Mouse (Mus musculus) heart, embryonic 13.5 days (tissue): Measurements from ENCODE around the gene Vmn1r58. TPM values are rescaled to one million over a fixed set of nuclear protein-coding genes. Genes with fewer than 3 reads are reported as not detected.
"Not testable (repeated sequence)": the region's sequence is repeated elsewhere in the genome, so short reads cannot be mapped to it uniquely, and the experiment has no call there.

Experiments
- ATAC-seq: fragments of 200-750 bp; cut with Nextera tagmentation; 2 replicates; pipeline ENCODE4 v1.8.0; 2017; ENCODE audit warnings: moderate TSS enrichment; ENCODE audit not compliant: insufficient number of reproducible peaks, low FRiP score, low TSS enrichment; ENCODE audit errors: extremely low read depth
- H3K27ac ChIP-seq: fragments of 300-500 bp; sonication (generic); replicated peaks from 2 replicates; pipeline ENCODE4 v1.5.1; 2015; ENCODE audit warnings: moderate library complexity, mild to moderate bottlenecking, inconsistent platforms
- H3K27me3 ChIP-seq: fragments of 300-500 bp; sonication (generic); replicated peaks from 2 replicates; pipeline ENCODE4 v1.6.1; 2015; ENCODE audit warnings: mild to moderate bottlenecking, inconsistent platforms
- H3K36me3 ChIP-seq: fragments of 300-500 bp; sonication (generic); 2 replicates; pipeline ENCODE4 v1.6.1; 2015; ENCODE audit warnings: mild to moderate bottlenecking, inconsistent platforms
- H3K4me1 ChIP-seq: fragments of 300-500 bp; sonication (generic); 2 replicates; pipeline ENCODE4 v1.6.1; 2015; ENCODE audit warnings: inconsistent platforms
- H3K4me2 ChIP-seq: fragments of 300-500 bp; sonication (generic); 2 replicates; pipeline ENCODE4 v1.6.1; 2015; ENCODE audit warnings: inconsistent platforms, mild to moderate bottlenecking, moderate library complexity
- H3K4me3 ChIP-seq: fragments of 300-500 bp; sonication (generic); 2 replicates; pipeline ENCODE4 v1.5.1; 2015; ENCODE audit warnings: moderate library complexity, mild to moderate bottlenecking, inconsistent platforms
- H3K9ac ChIP-seq: fragments of 300-500 bp; sonication (generic); 2 replicates; pipeline ENCODE4 v1.6.1; 2015; ENCODE audit warnings: inconsistent platforms, mild to moderate bottlenecking, moderate library complexity
- H3K9me3 ChIP-seq: fragments of 300-500 bp; sonication (generic); 2 replicates; pipeline ENCODE4 v1.6.1; 2016; ENCODE audit warnings: inconsistent platforms
- WGBS: fragments of 180-500 bp; shearing (Covaris S2); methylation state at CpG from one replicate; pipeline ENCODE4 v1.1.7; 2015; ENCODE audit warnings: mixed read lengths; 5-methylcytosine and 5-hydroxymethylcytosine counted together
- polyA plus RNA-seq: library from polyadenylated mRNA; unstranded; fragments of >200 nt; fragmentation: Nextera tagmentation; extraction: Ambion mirVana; gene quantifications from 2 replicates; pipeline ENCODE4 v1.2.1, GENCODE M21; 2015

Vmn1r58 gene
- not detected in 2 replicates for polyA plus RNA-seq

DNA sequence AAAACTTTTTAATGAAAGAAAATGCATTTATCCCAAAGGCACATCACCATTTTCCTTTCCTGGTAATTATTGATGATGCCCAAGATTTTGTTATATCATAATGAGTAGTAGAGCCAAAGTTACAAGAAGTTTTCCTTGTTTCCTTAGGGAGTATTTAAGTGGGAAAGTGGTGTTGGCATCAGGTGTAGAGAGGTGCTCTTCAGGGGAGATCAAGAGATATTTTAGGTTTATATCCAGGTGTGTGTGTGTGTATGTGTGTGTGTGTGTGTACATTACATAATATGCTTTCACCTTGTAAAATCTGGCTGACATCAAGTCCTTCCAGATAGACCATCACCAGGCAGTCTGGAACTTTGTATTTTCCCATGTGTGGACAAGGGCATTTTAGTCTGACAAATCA is at the start of gene Vmn1r58:
Gene Vmn1r58, minus strand, starts transcription at position 101 of the 400 bp plus-strand sequence.
- not testable (repeated sequence) for H3K4me1 ChIP-seq, H3K27ac ChIP-seq, H3K9me3 ChIP-seq, H3K36me3 ChIP-seq, H3K4me3 ChIP-seq, H3K27me3 ChIP-seq, H3K9ac ChIP-seq, H3K4me2 ChIP-seq, ATAC-seq

DNA sequence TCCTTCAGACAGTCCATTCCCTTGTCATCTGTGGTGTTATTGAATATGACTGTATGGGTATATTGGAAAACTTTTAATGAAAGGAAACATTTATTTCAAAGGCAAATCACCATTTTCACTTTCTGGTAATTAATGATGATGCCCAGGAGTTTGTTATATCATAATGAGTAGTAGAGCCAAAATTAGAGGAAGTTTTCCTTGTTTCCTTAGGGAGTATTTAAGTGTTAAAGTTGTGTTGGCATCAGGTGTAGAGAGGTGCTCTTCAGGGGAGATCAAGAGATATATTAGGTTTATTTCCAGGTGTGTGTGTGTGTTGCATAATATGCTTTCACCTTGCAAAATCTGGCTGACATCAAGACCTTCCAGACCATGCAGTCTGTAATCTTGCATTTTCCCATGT is 43.5 kb upstream of the Vmn1r58 start, which contains the start of gene Vmn1r59:
Gene Vmn1r59, minus strand, starts transcription at position 101 of the 400 bp plus-strand sequence.
- H3K4me1 ChIP-seq, result no peaks in the 10 kb centered on the region
- H3K36me3 ChIP-seq, result no peaks in the 10 kb centered on the region
- H3K27me3 ChIP-seq, result no peaks in the 10 kb centered on the region
- H3K9me3 ChIP-seq, result peaks cover 30% of the 10 kb centered on the region
- H3K9ac ChIP-seq, result no peak within 1 kb of the TSS
- H3K4me2 ChIP-seq, result no peak within 1 kb of the TSS
- H3K27ac ChIP-seq, result no peak within 1 kb of the TSS
- H3K4me3 ChIP-seq, result no peak within 1 kb of the TSS
- no peak for ATAC-seq

DNA sequence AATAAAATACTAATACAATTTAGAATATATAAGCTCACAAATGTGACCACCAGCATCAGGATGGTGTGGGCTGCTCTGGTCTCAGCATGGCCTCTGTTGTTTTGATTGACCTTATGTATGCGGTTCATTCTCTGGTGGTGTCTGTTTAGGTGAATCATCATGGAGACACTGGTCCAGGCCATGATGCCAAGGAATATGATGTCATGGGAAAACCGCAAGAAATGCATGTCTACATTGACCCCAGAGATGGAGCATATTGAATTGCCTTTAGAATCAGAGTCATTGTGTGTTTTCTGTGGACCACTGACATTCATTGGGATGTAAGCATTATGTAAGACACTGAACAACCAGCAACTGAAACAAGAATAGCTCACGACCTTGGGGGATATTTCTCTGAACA is 40.8 kb upstream of the Vmn1r58 start:
- not testable (repeated sequence) for H3K4me3 ChIP-seq, H3K9ac ChIP-seq, H3K27me3 ChIP-seq, H3K27ac ChIP-seq, H3K4me2 ChIP-seq, H3K4me1 ChIP-seq, ATAC-seq, H3K36me3 ChIP-seq
- peaks cover 31% of the 10 kb centered on the region for H3K9me3 ChIP-seq
- 55% methylated on average over 3 of the region's 3 CpGs for WGBS

DNA sequence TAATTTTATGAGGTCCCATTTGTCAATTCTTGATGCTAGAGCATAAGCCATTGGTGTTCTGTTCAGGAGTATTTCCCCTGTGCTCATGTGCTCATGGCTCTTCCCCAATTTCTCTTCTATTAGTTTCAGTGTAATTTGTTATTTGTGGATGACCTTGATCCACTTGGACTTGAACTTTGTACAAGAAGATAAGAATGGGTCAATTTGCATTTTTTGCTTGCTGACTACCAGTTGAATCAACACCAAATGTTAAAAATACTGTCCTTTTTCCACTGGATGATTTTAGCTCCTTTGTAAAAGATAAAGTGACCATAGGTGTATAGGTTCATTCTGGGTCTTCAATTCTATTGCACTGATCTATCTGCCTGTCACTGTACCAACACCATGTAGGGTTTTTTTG is 35.4 kb upstream of the Vmn1r58 start:
- Histone ChIP-seq H3K27me3 (no peaks in the 10 kb centered on the region), H3K36me3 (no peaks in the 10 kb centered on the region), H3K9me3 (peaks cover 23% of the 10 kb centered on the region; the same call in 1 of the 2 replicates), H3K4me2 (no peak overlapping the region), H3K4me1 (no peaks in the 10 kb centered on the region), H3K27ac (no peak overlapping the region), H3K4me3 (no peak overlapping the region), H3K9ac (no peak overlapping the region)
- no peak for ATAC-seq

DNA sequence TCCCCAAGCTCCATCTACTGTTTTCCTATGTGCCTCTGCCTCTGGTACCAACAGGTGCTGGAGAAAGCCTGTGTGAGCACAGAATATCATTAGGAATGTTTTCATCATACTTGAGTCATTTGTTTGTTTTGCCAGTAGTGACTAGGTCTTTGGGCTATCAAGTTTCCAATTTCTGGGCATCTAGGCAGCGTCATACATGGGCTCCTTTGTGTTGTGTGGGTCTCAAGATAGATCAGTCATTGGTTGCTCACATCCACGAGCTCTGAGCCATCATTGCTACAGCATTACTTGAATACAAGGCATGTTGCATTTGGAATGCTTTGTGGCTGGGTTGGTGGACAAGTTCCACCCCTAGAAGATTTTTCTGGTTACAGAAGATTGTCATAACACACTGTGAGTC is 7.0 kb downstream of the Vmn1r58 start:
- Histone ChIP-seq H3K4me1 (no peaks in the 10 kb centered on the region), H3K9me3 (peaks cover 32% of the 10 kb centered on the region), H3K27me3 (no peaks in the 10 kb centered on the region), H3K9ac (no peak overlapping the region), H3K4me3 (no peak overlapping the region), H3K36me3 (no peaks in the 10 kb centered on the region), H3K27ac (no peak overlapping the region), H3K4me2 (no peak overlapping the region)
- 27% methylated on average over 2 of the region's 2 CpGs for WGBS
- no peak for ATAC-seq

DNA sequence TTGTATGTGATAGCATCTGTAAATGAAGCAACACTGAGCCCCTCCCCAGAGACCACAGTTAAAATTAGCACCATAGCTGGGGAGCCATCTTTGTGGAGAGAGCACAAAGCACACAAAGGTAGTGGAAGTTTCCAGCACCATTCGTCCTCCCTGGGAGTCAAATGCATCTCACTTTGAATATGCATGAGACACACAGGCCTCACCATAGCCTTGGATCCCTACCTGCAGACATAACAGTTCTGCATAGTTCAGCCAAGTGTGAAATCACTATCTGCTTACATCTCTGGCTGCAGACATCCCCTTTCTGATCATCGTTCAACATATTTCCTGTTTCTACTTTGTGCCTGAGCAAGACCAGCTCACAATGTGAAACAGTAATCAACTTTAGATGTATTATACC is 46.5 kb downstream of the Vmn1r58 start:
- Histone ChIP-seq H3K27ac (no peak overlapping the region), H3K9me3 (peaks cover 38% of the 10 kb centered on the region), H3K4me2 (no peak overlapping the region), H3K9ac (no peak overlapping the region), H3K4me1 (no peaks in the 10 kb centered on the region), H3K4me3 (no peak overlapping the region), H3K27me3 (no peaks in the 10 kb centered on the region), H3K36me3 (no peaks in the 10 kb centered on the region)
- WGBS, result 70% methylated on average over 2 of the region's 2 CpGs
- no peak for ATAC-seq

DNA sequence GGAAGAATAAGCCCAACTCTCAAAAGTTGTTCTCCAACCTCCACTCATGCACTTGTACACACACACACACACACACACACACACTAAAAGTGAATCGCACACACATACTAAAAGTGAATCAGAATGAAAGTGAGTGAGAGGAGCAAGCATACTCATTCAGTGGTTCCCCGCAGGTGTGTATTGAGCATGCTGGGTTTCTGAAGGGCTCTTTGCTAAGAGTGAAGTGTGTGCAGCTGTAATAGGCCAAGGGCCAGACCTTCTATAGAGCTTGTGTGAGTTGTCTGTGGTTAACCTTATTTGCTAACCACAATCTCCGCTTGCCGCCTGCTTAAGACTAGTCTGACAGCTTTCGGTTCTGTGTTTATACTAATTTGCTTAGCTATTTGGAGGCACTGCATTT is 49.6 kb downstream of the Vmn1r58 start:
- Histone ChIP-seq H3K9me3 (peaks cover 60% of the 10 kb centered on the region), H3K9ac (no peak overlapping the region), H3K36me3 (no peaks in the 10 kb centered on the region), H3K4me3 (no peak overlapping the region), H3K27me3 (no peaks in the 10 kb centered on the region), H3K4me2 (no peak overlapping the region), H3K27ac (no peak overlapping the region), H3K4me1 (no peaks in the 10 kb centered on the region)
- 84% methylated on average over 5 of the region's 5 CpGs for WGBS
- ATAC-seq, result no peak

Other genes starting within 250 kb of the Vmn1r58 start
- not detected in 2 replicates for gene Vmn1r56, start 216.6 kb downstream of the Vmn1r58 start, polyA plus RNA-seq
- not detected in 2 replicates for gene Vmn1r57, start 194.9 kb downstream of the Vmn1r58 start, polyA plus RNA-seq
- not detected in 2 replicates for gene Gm5065, start 62.9 kb downstream of the Vmn1r58 start, polyA plus RNA-seq
- gene Nlrp2, start 62.4 kb downstream of the Vmn1r58 start, polyA plus RNA-seq, result not detected in 2 replicates
- not detected in 2 replicates for gene Vmn1r59, start 43.4 kb upstream of the Vmn1r58 start, polyA plus RNA-seq
- not detected in 2 replicates for gene Vmn2r28, start 80.6 kb upstream of the Vmn1r58 start, polyA plus RNA-seq
- not detected in 2 replicates for gene Vmn1r60, start 133.9 kb upstream of the Vmn1r58 start, polyA plus RNA-seq
- gene Vmn1r61, start 199.9 kb upstream of the Vmn1r58 start, polyA plus RNA-seq, result not detected in 2 replicates